Mouse (Mus musculus): ENCODE measurements at regions not wholly inside any gene's neighbourhood (a gene's known extent, or its start where the extent isn't known, plus 50 kb on each side); places are given as distances from the start of the nearest gene placed in this dataset.

DNA sequence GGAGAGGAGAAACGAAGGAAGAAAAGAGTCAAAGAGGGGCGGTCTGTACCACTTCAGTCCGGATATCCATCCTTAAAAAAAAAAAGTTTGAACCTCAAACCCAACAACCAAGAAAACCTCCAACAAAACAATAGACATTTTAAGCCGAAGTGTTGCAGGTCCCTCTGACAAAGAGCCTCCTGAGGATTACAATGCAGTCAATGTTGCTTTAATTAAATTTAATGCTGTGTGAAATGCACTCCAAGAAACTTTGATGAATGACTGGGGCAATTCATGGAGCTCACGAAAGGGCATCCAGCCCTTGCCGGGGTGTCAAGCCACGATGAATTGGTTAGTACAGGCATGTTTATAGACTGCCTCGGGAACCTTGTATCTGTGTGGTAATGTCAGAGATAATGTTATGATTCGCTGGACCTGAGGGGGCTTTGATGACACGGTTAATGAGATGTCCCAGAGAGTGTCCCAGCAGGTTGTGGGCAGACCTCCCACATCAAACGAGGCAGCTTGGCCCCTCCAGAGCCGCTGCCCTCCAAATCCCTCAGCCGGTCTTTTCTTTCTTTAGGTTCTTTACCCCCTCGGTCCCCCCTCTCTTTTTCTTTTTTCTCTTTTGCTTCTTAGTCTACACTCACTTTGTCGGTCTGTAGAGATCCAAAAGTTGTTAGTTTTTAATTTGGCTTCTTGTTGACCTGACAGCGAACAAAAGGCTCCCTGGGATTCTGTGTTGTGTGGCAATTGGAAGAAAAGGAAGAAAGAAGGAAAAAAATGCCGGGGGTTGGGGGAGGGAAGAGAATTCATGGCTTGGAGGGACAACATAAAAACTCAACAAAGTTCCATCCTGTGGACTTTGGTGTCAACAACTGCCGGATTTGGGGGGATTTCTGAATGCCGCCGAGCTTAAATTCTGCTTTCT, 341.5 kb downstream of the Nkx6-1 start:
- Histone ChIP-seq H3K27ac (ENCODE audit: insufficient read depth, low read length) (no peak overlapping the region), H3K4me1 (ENCODE audit: control insufficient read depth, insufficient read depth, low read length) (no peaks in the 10 kb centered on the region), H3K27me3 (ENCODE audit: control insufficient read depth, insufficient read depth, low read length) (no peaks in the 10 kb centered on the region; the same call in 1 of the 2 replicates), H3K4me3 (replicated peaks; ENCODE audit: insufficient read depth, low read depth, low read length) (no peak overlapping the region)
- no peak for DNase-seq
- TF ChIP-seq CTCF (IDR thresholded peaks at IDR 0.05; ENCODE audit: borderline replicate concordance, insufficient read depth, low read depth, low read length) (no peak), POLR2A (IDR thresholded peaks at IDR 0.05; ENCODE audit: borderline replicate concordance, insufficient read depth, low read length) (no peak)
- WGBS: 6% methylated on average over 20 of the region's 20 CpGs

DNA sequence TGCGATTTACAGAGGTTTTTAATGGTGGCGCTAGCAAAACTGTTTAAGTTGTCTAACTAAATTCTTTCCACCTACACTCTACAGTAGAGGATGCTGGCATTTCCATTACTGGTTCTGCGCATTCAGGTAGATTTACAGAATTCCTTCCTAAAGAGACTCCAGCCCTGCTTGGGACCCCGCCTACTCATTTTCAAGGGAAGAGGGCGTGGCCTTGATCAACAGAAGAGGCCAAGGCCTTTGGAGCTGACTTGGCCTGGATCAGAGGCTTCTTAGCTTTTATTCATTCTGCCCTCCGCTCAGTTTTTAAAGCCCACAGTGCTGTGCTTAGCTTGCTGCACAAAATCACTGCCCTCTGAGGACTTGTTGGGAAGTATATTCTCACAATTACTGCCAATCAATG, 364.8 kb downstream of the Nkx6-1 start:
- no peaks in the 10 kb centered on the region for H3K27me3 ChIP-seq (ENCODE audit: control insufficient read depth, insufficient read depth, low read length)
- no peak overlapping the region for H3K27ac ChIP-seq (ENCODE audit: insufficient read depth, low read length)
- H3K4me3 ChIP-seq (replicated peaks; ENCODE audit: insufficient read depth, low read depth, low read length): no peak overlapping the region
- DNase-seq: no peak
- peaks cover 22% of the 10 kb centered on the region for H3K4me1 ChIP-seq (ENCODE audit: control insufficient read depth, insufficient read depth, low read length)
- WGBS: 96% methylated on average over 6 of the region's 6 CpGs
- TF ChIP-seq POLR2A (IDR thresholded peaks at IDR 0.05; ENCODE audit: borderline replicate concordance, insufficient read depth, low read length): no peak
- no peak for TF ChIP-seq CTCF (IDR thresholded peaks at IDR 0.05; ENCODE audit: borderline replicate concordance, insufficient read depth, low read depth, low read length)

DNA sequence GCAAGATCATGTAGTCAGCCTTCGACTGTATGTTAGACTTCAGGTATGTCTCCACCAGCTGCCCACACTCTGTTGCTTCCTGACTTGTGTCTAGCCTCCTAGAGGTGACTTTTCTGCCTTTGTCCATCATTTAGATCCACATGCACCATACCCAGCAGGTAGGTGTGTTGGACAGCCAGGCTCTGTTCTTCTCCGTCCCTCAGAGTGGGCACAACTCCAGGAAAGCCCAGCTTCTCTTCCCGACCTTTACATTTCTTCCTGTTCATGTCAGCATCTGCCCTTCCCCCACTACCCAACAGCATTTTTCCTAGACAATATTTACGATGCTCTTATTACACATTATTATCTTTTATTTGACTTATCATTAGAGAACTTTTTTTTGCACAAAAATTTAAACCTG, 366.4 kb downstream of the Nkx6-1 start:
- no peak overlapping the region for H3K4me3 ChIP-seq (replicated peaks; ENCODE audit: insufficient read depth, low read depth, low read length)
- H3K27me3 ChIP-seq (ENCODE audit: control insufficient read depth, insufficient read depth, low read length): no peaks in the 10 kb centered on the region
- no peak overlapping the region for H3K27ac ChIP-seq (ENCODE audit: insufficient read depth, low read length)
- WGBS: 40% methylated on average over 4 of the region's 4 CpGs
- peak; percentile 26 to 54 for DNase-seq
- no peak for TF ChIP-seq CTCF (IDR thresholded peaks at IDR 0.05; ENCODE audit: borderline replicate concordance, insufficient read depth, low read depth, low read length)
- TF ChIP-seq POLR2A (IDR thresholded peaks at IDR 0.05; ENCODE audit: borderline replicate concordance, insufficient read depth, low read length): no peak
- H3K4me1 ChIP-seq (ENCODE audit: control insufficient read depth, insufficient read depth, low read length): peaks cover 22% of the 10 kb centered on the region

DNA sequence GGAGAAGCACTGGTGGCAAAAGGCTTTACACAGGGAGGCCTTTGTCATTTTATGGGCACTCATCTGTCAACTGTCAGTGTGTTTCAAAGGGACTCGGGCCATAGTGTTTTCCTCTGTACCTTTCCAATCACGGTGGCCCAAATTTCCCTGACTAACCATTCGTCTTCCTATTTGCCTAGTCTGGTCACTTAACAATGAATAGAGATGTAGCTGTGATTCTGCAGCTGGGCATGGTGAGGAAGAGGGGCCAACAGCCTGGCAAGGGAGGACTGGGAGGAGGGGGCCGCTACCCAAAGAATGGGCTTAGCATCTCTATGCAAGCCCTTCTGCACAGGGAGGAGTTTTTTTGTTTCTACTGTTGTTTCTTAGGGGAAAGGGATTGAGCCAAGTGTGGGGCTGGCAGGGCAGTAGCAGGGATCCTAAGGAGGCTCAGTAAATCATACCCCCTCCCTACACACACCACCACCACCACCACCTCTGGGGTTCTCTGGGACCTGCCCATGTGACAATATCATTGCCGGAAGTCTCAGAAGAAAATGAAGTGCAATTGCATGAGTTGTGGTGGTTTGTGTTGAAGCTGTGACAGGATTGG, 367.2 kb downstream of the Nkx6-1 start:
- no peaks in the 10 kb centered on the region for H3K27me3 ChIP-seq (ENCODE audit: control insufficient read depth, insufficient read depth, low read length)
- no peak overlapping the region for H3K4me3 ChIP-seq (replicated peaks; ENCODE audit: insufficient read depth, low read depth, low read length)
- DNase-seq: no peak
- H3K4me1 ChIP-seq (ENCODE audit: control insufficient read depth, insufficient read depth, low read length): peaks cover 22% of the 10 kb centered on the region
- no peak overlapping the region for H3K27ac ChIP-seq (ENCODE audit: insufficient read depth, low read length)
- WGBS: 84% methylated on average over 5 of the region's 5 CpGs
- TF ChIP-seq CTCF (IDR thresholded peaks at IDR 0.05; ENCODE audit: borderline replicate concordance, insufficient read depth, low read depth, low read length) (no peak), POLR2A (IDR thresholded peaks at IDR 0.05; ENCODE audit: borderline replicate concordance, insufficient read depth, low read length) (no peak)

DNA sequence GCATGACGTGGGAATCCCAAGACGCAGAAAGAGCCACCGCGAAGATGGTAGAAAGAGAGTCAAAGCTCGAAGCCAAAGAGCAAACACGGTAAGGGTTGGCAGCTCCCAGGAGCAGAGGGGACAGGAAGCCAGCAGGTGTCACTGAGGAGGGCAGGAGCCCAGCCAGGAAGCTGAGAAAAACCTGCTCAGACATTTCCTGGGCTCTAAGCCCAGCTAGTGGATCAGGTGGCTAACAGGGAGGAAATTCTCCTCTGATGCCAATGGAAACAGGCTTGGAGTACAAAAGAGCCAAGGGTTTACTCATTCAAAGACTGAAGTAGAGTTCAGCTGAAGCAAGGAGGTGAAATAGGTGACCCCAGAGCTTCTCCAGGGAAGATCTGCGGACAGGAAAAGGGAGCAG, 368.9 kb downstream of the Nkx6-1 start:
- no peaks in the 10 kb centered on the region for H3K27me3 ChIP-seq (ENCODE audit: control insufficient read depth, insufficient read depth, low read length)
- no peak overlapping the region for H3K27ac ChIP-seq (ENCODE audit: insufficient read depth, low read length)
- WGBS: 10% methylated on average over 7 of the region's 7 CpGs
- peak; percentile 89 to 96 for DNase-seq
- H3K4me3 ChIP-seq (replicated peaks; ENCODE audit: insufficient read depth, low read depth, low read length): peak overlapping the region; percentile 1
- H3K4me1 ChIP-seq (ENCODE audit: control insufficient read depth, insufficient read depth, low read length): peaks cover 22% of the 10 kb centered on the region
- TF ChIP-seq POLR2A (IDR thresholded peaks at IDR 0.05; ENCODE audit: borderline replicate concordance, insufficient read depth, low read length) (no peak), CTCF (IDR thresholded peaks at IDR 0.05; ENCODE audit: borderline replicate concordance, insufficient read depth, low read depth, low read length) (peak; percentile 43; the same call in 1 of the 2 replicates)

DNA sequence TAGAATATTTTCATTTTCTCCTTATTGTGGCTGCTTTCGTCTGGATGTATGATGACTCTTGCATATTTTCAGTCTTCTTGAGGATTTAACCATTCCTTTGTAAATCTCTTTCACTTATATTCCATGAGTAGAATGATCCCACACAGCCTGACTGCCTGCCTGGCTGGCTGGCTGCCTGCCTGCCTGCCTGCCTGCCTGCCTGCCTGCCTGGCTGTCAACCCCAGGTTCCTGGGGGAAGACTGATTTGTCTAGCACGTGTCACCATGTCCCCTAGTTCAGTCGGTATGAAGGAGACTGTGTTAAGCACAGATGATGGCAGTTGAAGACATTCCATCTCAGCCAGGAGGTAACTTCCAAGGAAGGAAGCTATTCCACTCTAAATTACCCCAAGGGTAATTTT, 370.8 kb downstream of the Nkx6-1 start:
- WGBS: 38% methylated on average over 3 of the region's 3 CpGs

DNA sequence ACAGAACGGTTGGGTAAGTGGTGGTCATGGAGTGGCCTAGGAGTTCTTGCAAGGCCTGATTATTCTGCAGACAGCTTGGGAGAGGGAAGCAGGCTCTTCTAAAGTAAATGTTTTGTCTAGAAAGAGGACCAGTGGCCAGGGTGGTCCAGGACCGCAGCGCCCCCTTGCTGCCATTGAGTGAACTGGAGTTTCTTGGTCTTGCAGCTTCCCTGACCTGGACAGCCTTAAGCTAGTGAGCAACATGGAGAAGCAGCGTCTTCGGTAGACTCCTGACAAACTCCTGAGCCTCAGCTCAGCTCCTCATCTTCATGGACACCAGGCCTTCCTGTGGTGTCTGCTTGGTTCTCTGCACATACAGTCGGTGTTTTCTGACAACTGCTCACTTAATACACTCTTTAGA, 376.4 kb downstream of the Nkx6-1 start:
- Histone ChIP-seq H3K27me3 (ENCODE audit: control insufficient read depth, insufficient read depth, low read length) (no peaks in the 10 kb centered on the region), H3K4me3 (replicated peaks; ENCODE audit: insufficient read depth, low read depth, low read length) (no peak overlapping the region), H3K27ac (ENCODE audit: insufficient read depth, low read length) (no peak overlapping the region), H3K4me1 (ENCODE audit: control insufficient read depth, insufficient read depth, low read length) (no peaks in the 10 kb centered on the region)
- 69% methylated on average over 6 of the region's 6 CpGs for WGBS
- no peak for TF ChIP-seq POLR2A (IDR thresholded peaks at IDR 0.05; ENCODE audit: borderline replicate concordance, insufficient read depth, low read length)
- 0 out of 2 replicates have a peak, but pooled peaks have one; percentile 16 for TF ChIP-seq CTCF (IDR thresholded peaks at IDR 0.05; ENCODE audit: borderline replicate concordance, insufficient read depth, low read depth, low read length)
- no peak for DNase-seq

More for the DNA sequence above, 370.8 kb downstream of the Nkx6-1 start:
- H3K27ac ChIP-seq (ENCODE audit: insufficient read depth, low read length): no peak overlapping the region
- peaks cover 22% of the 10 kb centered on the region for H3K4me1 ChIP-seq (ENCODE audit: control insufficient read depth, insufficient read depth, low read length)
- DNase-seq: peak; percentile 29 to 58
- TF ChIP-seq CTCF (IDR thresholded peaks at IDR 0.05; ENCODE audit: borderline replicate concordance, insufficient read depth, low read depth, low read length): no peak
- no peak for TF ChIP-seq POLR2A (IDR thresholded peaks at IDR 0.05; ENCODE audit: borderline replicate concordance, insufficient read depth, low read length)
- no peak overlapping the region for H3K4me3 ChIP-seq (replicated peaks; ENCODE audit: insufficient read depth, low read depth, low read length)
- H3K27me3 ChIP-seq (ENCODE audit: control insufficient read depth, insufficient read depth, low read length): no peaks in the 10 kb centered on the region

Data from cerebellum, adult 2 months (tissue).